8 mouse cellular contexts compared by ENCODE assay signal in the genomic region with DNA sequence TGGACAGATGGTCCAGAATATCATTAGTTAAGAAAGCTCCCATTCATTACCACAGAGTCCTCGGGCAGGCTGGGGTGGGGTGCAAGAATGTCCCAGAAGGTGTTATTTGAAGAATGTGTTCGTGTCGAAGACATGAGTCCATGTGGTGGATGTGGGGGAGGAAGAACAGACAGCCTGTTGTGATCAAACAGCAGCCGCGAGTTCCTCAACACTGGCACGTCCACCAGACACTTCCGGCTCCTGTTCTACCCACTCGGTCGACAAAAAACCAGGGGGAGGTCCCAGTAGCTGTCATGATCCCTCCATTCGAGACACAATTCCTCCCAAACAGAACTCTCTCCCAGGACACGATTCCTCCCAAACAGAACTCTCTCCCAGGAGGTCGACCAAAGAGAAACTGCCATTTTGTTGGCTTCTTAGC.
DNase-seq lines count a peak whose midpoint lies in the region; ATAC-seq and TF ChIP-seq lines count a peak whose summit lies in the region.

No protein-coding gene starts in this region.

- H3K9me3 ChIP-seq in kidney, embryonic 14.5 days (ENCODE audit: control insufficient read depth, low read length) = no peaks in the 10 kb centered on the region
- H3K9me3 ChIP-seq in embryonic facial prominence, embryonic 11.5 days (replicated peaks; ENCODE audit: control insufficient read depth, low read length) = no peaks in the 10 kb centered on the region
- no peaks in the 10 kb centered on the region for H3K9me3 ChIP-seq in limb, embryonic 14.5 days (ENCODE audit: control insufficient read depth, low read length)

- H3K9ac ChIP-seq in kidney, embryonic 14.5 days (ENCODE audit: low read depth, low read length) = no peak overlapping the region
- no peak overlapping the region for H3K9ac ChIP-seq in embryonic facial prominence, embryonic 11.5 days (replicated peaks; ENCODE audit: low read length)
- no peak overlapping the region for H3K9ac ChIP-seq in limb, embryonic 14.5 days (ENCODE audit: low read depth, low read length, severe bottlenecking)

- H3K4me2 ChIP-seq in kidney, embryonic 14.5 days (replicated peaks; ENCODE audit: low read depth, low read length) = peak overlapping the region; percentile 23; the same call in 1 of the 2 replicates
- no peak overlapping the region for H3K4me2 ChIP-seq in embryonic facial prominence, embryonic 11.5 days (ENCODE audit: low read depth, low read length)
- peak overlapping the region; percentile 39 for H3K4me2 ChIP-seq in limb, embryonic 14.5 days (replicated peaks; ENCODE audit: low read depth, low read length, severe bottlenecking)

- ATAC-seq in kidney, embryonic 14.5 days (ENCODE audit: low FRiP score, low TSS enrichment) = no peak
- ATAC-seq in embryonic facial prominence, embryonic 11.5 days (replicated peaks; ENCODE audit: insufficient number of reproducible peaks, low FRiP score, low TSS enrichment, low read depth) = no peak
- ATAC-seq in limb, embryonic 14.5 days (ENCODE audit: low FRiP score, low read depth) = no peak

- H3K27me3 ChIP-seq in kidney, embryonic 14.5 days (ENCODE audit: control insufficient read depth, insufficient read depth, low read length) = no peaks in the 10 kb centered on the region
- H3K27me3 ChIP-seq in embryonic facial prominence, embryonic 11.5 days (ENCODE audit: control insufficient read depth, insufficient read depth, low read length) = no peaks in the 10 kb centered on the region
- H3K27me3 ChIP-seq in limb, embryonic 14.5 days (ENCODE audit: control insufficient read depth, insufficient read depth, low read length) = no peaks in the 10 kb centered on the region

- no peaks in the 10 kb centered on the region for H3K36me3 ChIP-seq in kidney, embryonic 14.5 days (ENCODE audit: control insufficient read depth, insufficient read depth, low read length)
- H3K36me3 ChIP-seq in embryonic facial prominence, embryonic 11.5 days (replicated peaks; ENCODE audit: control insufficient read depth, insufficient read depth, low read depth, low read length) = no peaks in the 10 kb centered on the region
- H3K36me3 ChIP-seq in limb, embryonic 14.5 days (ENCODE audit: control insufficient read depth, insufficient read depth, low read length) = no peaks in the 10 kb centered on the region

- 25% methylated on average over 12 of the region's 12 CpGs for WGBS in kidney, embryonic 14.5 days
- 26% methylated on average over 12 of the region's 12 CpGs for WGBS in embryonic facial prominence, embryonic 11.5 days
- 20% methylated on average over 12 of the region's 12 CpGs for WGBS in limb, embryonic 14.5 days

- H3K4me3 ChIP-seq in kidney, embryonic 14.5 days (ENCODE audit: low read length) = no peak overlapping the region
- H3K4me3 ChIP-seq in embryonic facial prominence, embryonic 11.5 days (ENCODE audit: low read depth, low read length) = no peak overlapping the region
- H3K4me3 ChIP-seq in limb, embryonic 14.5 days (replicated peaks; ENCODE audit: low read length) = no peak overlapping the region; the same call in 1 of the 2 replicates

- H3K27ac ChIP-seq in kidney, embryonic 14.5 days (ENCODE audit: low read depth, low read length) = no peak overlapping the region
- H3K27ac ChIP-seq in embryonic facial prominence, embryonic 11.5 days (replicated peaks; ENCODE audit: low read depth, low read length) = no peak overlapping the region
- no peak overlapping the region for H3K27ac ChIP-seq in limb, embryonic 14.5 days (replicated peaks; ENCODE audit: low read depth, low read length)

- TF ChIP-seq POLR2A in limb, embryonic 14.5 days (IDR thresholded peaks at IDR 0.05; ENCODE audit: borderline replicate concordance, extremely low read depth, insufficient read depth, insufficient read length) = no peak

- peaks cover 25% of the 10 kb centered on the region for H3K4me1 ChIP-seq in kidney, embryonic 14.5 days (ENCODE audit: control insufficient read depth, insufficient read depth, low read length)
- no peaks in the 10 kb centered on the region; the same call in 1 of the 2 replicates for H3K4me1 ChIP-seq in embryonic facial prominence, embryonic 11.5 days (ENCODE audit: control insufficient read depth, insufficient read depth, low read length)
- peaks cover 19% of the 10 kb centered on the region for H3K4me1 ChIP-seq in limb, embryonic 14.5 days (ENCODE audit: control insufficient read depth, insufficient read depth, low read length)

- no peak for DNase-seq in kidney, postnatal 10 days
- peak; percentile 30 for DNase-seq in embryonic facial prominence, embryonic 11.5 days (ENCODE audit: low spot score)
- DNase-seq in heart, postnatal 4 days = peak; percentile 41
- DNase-seq in limb, embryonic 14.5 days (ENCODE audit: low spot score) = peak; percentile 36
- DNase-seq in naive thymus-derived CD4-positive, alpha-beta T cell, adult 2 months (ENCODE audit: low read depth) = peak; percentile 67
- no peak for DNase-seq in urinary bladder, postnatal 4 days (ENCODE audit: low spot score in 2 of 2)
- DNase-seq in urinary bladder, adult 18-20 months (ENCODE audit: low spot score in 2 of 2) = no peak

Comparison
In these comparisons a context has a peak if more than half of its experiments do, and no peak if none do; other contexts are left out.
1. DNase-seq: peak in embryonic facial prominence, embryonic 11.5 days (single experiment), heart, postnatal 4 days (single experiment), limb, embryonic 14.5 days (single experiment) and naive thymus-derived CD4-positive, alpha-beta T cell, adult 2 months (single experiment); none in kidney, postnatal 10 days (single experiment), urinary bladder, postnatal 4 days (0 of 2) and urinary bladder, adult 18-20 months (0 of 2).